Mouse (Mus musculus) embryonic facial prominence, embryonic 10.5 days (tissue): Measurements from ENCODE around the gene Cadps. TPM values are rescaled to one million over a fixed set of nuclear protein-coding genes. Genes with fewer than 3 reads are reported as not detected.
"Not testable (repeated sequence)": the region's sequence is repeated elsewhere in the genome, so short reads cannot be mapped to it uniquely, and the experiment has no call there.

ENCODE experiments used
- DNase-seq: peaks from one replicate; pipeline ENCODE4 v3.0.0-alpha.2; 2017; ENCODE audit warnings: low spot score
- H3K27ac ChIP-seq: fragments of 300-500 bp; sonication (generic); replicated peaks from 2 replicates; pipeline ENCODE4 v1.5.1; 2016; ENCODE audit warnings: mild to moderate bottlenecking
- H3K27me3 ChIP-seq: fragments of 300-500 bp; sonication (generic); replicated peaks from 2 replicates; pipeline ENCODE4 v1.6.1; 2016; ENCODE audit warnings: low read depth, mild to moderate bottlenecking; ENCODE audit not compliant: poor library complexity, severe bottlenecking
- H3K36me3 ChIP-seq: fragments of 300-500 bp; sonication (generic); replicated peaks from 2 replicates; pipeline ENCODE4 v1.6.1; 2016; ENCODE audit warnings: mild to moderate bottlenecking, moderate library complexity
- H3K4me1 ChIP-seq: fragments of 300-500 bp; sonication (generic); 2 replicates; pipeline ENCODE4 v1.6.1; 2016
- H3K4me3 ChIP-seq: fragments of 300-500 bp; sonication (generic); 2 replicates; pipeline ENCODE4 v1.5.1; 2016; ENCODE audit warnings: mild to moderate bottlenecking, moderate library complexity
- H3K9me3 ChIP-seq: fragments of 300-500 bp; sonication (generic); 2 replicates; pipeline ENCODE4 v1.6.1; 2016; ENCODE audit warnings: mild to moderate bottlenecking
- WGBS: fragments of 180-500 bp; shearing (Covaris S2); methylation state at CpG from one replicate; pipeline ENCODE4 v1.1.7; 2016; 5-methylcytosine and 5-hydroxymethylcytosine counted together
- polyA plus RNA-seq: library from polyadenylated mRNA; unstranded; fragments of >200 nt; fragmentation: Nextera tagmentation; extraction: Ambion mirVana; gene quantifications from 2 replicates; pipeline ENCODE4 v1.2.1, GENCODE M21; 2016

The Cadps gene
- polyA plus RNA-seq, 1 experiment from 2014 or later, result 2.6 TPM

DNA sequence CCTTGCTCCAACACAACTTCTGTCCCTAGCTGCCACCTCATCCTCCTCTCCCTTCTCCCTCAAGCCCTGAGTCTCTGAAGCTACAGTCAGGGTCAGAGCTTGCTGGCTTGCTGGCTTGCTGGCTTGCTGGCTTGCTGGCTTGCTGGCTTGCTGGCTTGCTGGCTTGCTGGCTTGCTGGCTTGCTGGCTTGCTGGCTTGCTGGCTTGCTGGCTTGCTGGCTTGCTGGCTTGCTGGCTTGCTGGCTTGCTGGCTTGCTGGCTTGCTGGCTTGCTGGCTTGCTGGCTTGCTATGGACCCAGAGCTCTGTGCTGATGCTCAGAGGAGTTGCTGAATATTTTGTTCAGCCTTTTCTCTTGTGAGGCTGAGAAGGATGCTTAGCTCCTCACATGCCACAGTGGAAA, 261.1 kb downstream of the Cadps start:
- H3K4me1 ChIP-seq, H3K27ac ChIP-seq, H3K4me3 ChIP-seq, H3K9me3 ChIP-seq, DNase-seq, H3K27me3 ChIP-seq, H3K36me3 ChIP-seq: not testable (repeated sequence)

- no peak for DNase-seq
- Histone ChIP-seq H3K4me1 (0 out of 2 replicates have a peak, but pooled peaks cover 3% of the 10 kb centered on the region), H3K4me3 (no peak overlapping the region), H3K27ac (no peak overlapping the region), H3K9me3 (no peaks in the 10 kb centered on the region), H3K36me3 (no peaks in the 10 kb centered on the region), H3K27me3 (no peaks in the 10 kb centered on the region)
- 57% methylated on average over 1 of the region's 1 CpGs for WGBS
Measured at GRCm38 (mm10) chr14:12560233-12560577, 262.7 kb downstream of the Cadps start.

DNA sequence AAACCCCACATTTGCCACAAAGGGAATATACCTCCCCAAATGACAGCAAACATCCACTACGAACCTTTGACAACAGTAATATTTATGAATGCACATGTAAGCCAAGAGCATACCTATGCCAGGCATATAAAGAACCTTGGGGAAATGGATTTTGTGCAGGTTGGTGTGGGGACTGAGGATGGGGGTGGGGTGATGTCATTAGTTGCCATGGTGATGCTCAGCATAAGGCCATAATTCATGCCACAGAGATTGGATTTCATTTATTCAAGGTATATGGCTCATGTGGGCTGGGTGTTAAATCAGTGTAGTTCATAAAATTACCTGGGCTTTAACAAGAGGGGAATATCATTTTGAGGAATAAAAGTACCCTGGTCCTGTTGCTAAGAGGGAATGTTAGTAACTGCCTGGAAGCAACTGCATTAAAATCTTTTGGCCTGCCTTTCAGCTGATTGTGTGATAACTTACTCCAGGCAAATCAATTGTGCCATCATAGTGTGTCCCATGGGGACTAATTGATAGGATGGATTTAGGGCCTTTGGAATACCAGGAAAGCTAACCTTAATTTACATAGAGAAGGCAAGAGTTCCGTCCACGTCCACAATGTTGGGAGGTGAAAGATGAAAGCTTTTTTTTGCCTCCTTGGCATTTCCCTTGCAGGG, 263.2 kb downstream of the Cadps start:
- Histone ChIP-seq H3K4me3 (no peak overlapping the region), H3K9me3 (no peaks in the 10 kb centered on the region), H3K27me3 (no peaks in the 10 kb centered on the region), H3K27ac (no peak overlapping the region), H3K36me3 (no peaks in the 10 kb centered on the region), H3K4me1 (0 out of 2 replicates have a peak, but pooled peaks cover 3% of the 10 kb centered on the region)
- DNase-seq, result no peak
- WGBS, result 85% methylated on average over 3 of the region's 3 CpGs

DNA sequence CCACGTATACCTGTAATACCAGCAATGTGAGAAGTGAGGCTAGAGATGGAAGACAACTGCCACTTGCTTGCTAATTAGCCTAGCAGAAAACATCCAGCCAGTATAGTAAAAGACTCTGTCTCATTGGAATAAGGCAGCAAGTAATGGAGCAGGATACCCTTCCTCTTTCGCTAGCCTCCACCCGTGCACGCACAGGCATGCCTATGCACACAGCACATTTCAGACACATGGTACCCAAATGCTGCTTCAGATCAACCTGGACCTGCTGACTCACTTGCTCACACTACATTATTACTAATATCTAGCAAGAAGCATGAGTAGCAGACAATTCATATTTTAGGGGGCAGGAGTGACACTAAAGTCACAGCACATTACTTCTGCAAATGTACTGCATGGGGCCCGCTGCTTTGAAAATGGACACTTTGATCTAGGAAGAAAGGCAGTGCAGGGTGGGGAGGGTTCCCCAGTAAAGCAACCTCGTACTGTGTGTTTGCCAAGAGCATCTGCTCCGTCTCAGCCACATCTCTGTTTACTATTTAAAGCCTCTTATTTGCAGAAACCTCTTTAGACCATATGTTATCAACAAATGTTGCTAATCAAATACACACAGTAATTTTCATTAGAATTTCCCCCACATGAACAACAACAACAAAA, 263.8 kb downstream of the Cadps start:
- Histone ChIP-seq H3K4me1 (0 out of 2 replicates have a peak, but pooled peaks cover 3% of the 10 kb centered on the region), H3K27me3 (no peaks in the 10 kb centered on the region), H3K4me3 (no peak overlapping the region), H3K36me3 (no peaks in the 10 kb centered on the region), H3K9me3 (no peaks in the 10 kb centered on the region), H3K27ac (no peak overlapping the region)
- WGBS, result 85% methylated on average over 7 of the region's 7 CpGs
- no peak for DNase-seq

- Histone ChIP-seq H3K36me3 (no peaks in the 10 kb centered on the region), H3K9me3 (no peaks in the 10 kb centered on the region), H3K27ac (no peak overlapping the region), H3K4me1 (no peaks in the 10 kb centered on the region), H3K27me3 (no peaks in the 10 kb centered on the region), H3K4me3 (no peak overlapping the region)
- no peak for DNase-seq
- WGBS, result 60% methylated on average over 2 of the region's 2 CpGs
Measured at GRCm38 (mm10) chr14:12554486-12554885, 268.4 kb downstream of the Cadps start.

DNA sequence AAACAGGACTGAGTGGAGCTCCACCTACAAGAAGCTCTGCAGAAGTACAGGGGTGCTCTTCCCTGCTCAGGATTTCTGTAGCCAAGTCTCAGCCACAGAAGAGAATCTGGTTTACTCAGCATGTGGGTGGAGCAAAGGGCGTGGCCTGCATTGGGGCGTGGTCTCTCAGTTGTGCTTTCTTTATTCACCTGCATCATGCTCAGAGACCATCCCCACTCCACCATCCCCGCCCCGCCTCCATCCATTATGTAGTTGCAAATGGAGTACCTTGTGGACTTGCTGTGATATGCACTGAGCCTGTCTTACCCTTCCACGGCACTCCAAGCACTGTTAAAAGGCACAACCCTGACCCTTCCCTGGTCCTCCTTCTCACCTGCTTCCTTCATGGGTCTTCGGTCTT, 271.5 kb downstream of the Cadps start:
- Histone ChIP-seq H3K4me1 (no peaks in the 10 kb centered on the region), H3K4me3 (no peak overlapping the region), H3K27ac (no peak overlapping the region), H3K36me3 (no peaks in the 10 kb centered on the region), H3K9me3 (no peaks in the 10 kb centered on the region), H3K27me3 (no peaks in the 10 kb centered on the region)
- no peak for DNase-seq
- WGBS, result 44% methylated on average over 6 of the region's 6 CpGs

- Histone ChIP-seq H3K9me3 (no peaks in the 10 kb centered on the region), H3K27ac (no peak overlapping the region), H3K27me3 (no peaks in the 10 kb centered on the region), H3K4me1 (no peaks in the 10 kb centered on the region), H3K36me3 (no peaks in the 10 kb centered on the region), H3K4me3 (no peak overlapping the region)
- 58% methylated on average over 5 of the region's 5 CpGs for WGBS
- DNase-seq, result no peak
Measured at GRCm38 (mm10) chr14:12550931-12551330, 271.9 kb downstream of the Cadps start.

GRCm38 (mm10) chr14:12549290-12549689, 273.6 kb downstream of the Cadps start:
- no peak for DNase-seq
- no peaks in the 10 kb centered on the region for H3K27me3 ChIP-seq
- H3K4me3 ChIP-seq, result no peak overlapping the region
- H3K27ac ChIP-seq, result no peak overlapping the region
- H3K36me3 ChIP-seq, result no peaks in the 10 kb centered on the region
- no peaks in the 10 kb centered on the region for H3K9me3 ChIP-seq
- H3K4me1 ChIP-seq, result no peaks in the 10 kb centered on the region

DNA sequence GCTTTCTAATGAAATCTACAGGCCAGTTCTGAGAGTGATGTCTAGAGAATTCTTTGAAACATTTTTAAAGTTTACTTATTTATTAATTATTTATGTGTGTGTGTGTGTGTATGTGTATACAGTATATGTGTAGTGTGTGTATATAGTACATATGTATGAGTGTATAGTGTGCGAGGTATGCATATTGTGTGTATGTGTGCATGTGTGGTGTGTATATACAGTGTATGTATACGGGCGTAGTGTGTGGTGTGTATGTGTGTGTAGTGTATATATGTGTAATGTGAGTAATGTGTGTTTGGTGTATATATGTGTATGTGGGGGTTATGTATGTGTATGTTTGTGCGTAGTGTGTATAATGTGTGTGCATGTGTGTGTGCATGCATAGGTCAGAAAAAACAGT, 275.4 kb downstream of the Cadps start:
- no peaks in the 10 kb centered on the region for H3K9me3 ChIP-seq
- 94% methylated on average over 4 of the region's 4 CpGs for WGBS
- DNase-seq, result no peak

GRCm38 (mm10) chr14:12541733-12542132, 281.1 kb downstream of the Cadps start:
- WGBS, result 47% methylated on average over 2 of the region's 2 CpGs

More for the DNA sequence above, 275.4 kb downstream of the Cadps start:
- no peak overlapping the region for H3K27ac ChIP-seq
- no peak overlapping the region for H3K4me3 ChIP-seq
- H3K36me3 ChIP-seq, result no peaks in the 10 kb centered on the region
- H3K27me3 ChIP-seq, result no peaks in the 10 kb centered on the region
- no peaks in the 10 kb centered on the region for H3K4me1 ChIP-seq

GRCm38 (mm10) chr14:12539071-12539470, 283.8 kb downstream of the Cadps start:
- 87% methylated on average over 5 of the region's 5 CpGs for WGBS
- Histone ChIP-seq H3K4me1 (peaks cover 4% of the 10 kb centered on the region; the same call in 1 of the 2 replicates), H3K27me3 (no peaks in the 10 kb centered on the region), H3K9me3 (no peaks in the 10 kb centered on the region), H3K4me3 (no peak overlapping the region), H3K36me3 (no peaks in the 10 kb centered on the region), H3K27ac (no peak overlapping the region)
- DNase-seq, result no peak

More at GRCm38 (mm10) chr14:12541733-12542132, 281.1 kb downstream of the Cadps start:
- Histone ChIP-seq H3K4me1 (peaks cover 4% of the 10 kb centered on the region; the same call in 1 of the 2 replicates), H3K4me3 (no peak overlapping the region), H3K27ac (no peak overlapping the region), H3K27me3 (no peaks in the 10 kb centered on the region), H3K36me3 (no peaks in the 10 kb centered on the region), H3K9me3 (no peaks in the 10 kb centered on the region)
- no peak for DNase-seq

DNA sequence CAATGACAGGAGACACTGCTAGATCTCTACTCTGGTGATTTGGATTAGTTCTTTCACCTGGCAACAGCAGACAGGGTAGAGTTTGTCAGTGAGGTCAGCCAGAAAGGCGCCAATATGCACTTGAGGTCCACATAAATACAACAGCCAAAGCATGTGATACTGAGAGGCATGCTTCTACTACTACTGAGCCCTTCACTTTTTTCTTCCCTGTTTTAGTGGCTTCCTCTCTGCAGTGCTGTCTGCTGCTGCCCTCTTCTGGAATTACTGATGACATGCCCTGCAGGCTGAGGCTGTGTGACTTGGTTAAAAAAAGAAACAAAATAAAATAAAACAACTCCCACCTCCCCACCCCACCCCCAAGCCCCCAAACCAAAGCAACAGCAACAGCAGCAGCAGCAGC, 291.8 kb downstream of the Cadps start:
- no peak overlapping the region for H3K27ac ChIP-seq
- H3K4me1 ChIP-seq, result no peaks in the 10 kb centered on the region
- H3K36me3 ChIP-seq, result no peaks in the 10 kb centered on the region
- no peaks in the 10 kb centered on the region for H3K9me3 ChIP-seq
- WGBS, result 29% methylated on average over 1 of the region's 1 CpGs
- peaks cover 20% of the 10 kb centered on the region for H3K27me3 ChIP-seq
- H3K4me3 ChIP-seq, result no peak overlapping the region
- DNase-seq, result peak; percentile 25

DNA sequence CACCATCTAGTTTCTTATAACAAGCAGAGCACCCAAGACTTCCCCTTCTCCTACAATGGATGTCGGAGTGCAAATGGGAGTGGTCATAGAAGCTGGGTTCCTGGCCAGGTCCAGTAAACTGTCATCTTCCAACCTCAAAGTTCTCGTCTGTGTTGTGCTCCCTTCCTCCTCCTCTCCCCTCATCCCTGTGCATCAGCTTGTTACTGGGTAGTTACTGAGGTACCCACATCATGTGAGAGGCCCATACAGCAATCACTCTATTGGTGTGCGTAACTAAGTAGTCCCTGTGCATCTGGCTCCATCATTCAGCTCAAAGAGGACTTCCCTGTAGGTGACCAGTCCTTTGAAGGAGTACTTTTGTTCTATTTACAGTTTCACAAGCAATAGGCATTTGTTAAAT, 292.3 kb downstream of the Cadps start:
- H3K4me3 ChIP-seq, result no peak overlapping the region
- peaks cover 20% of the 10 kb centered on the region for H3K27me3 ChIP-seq
- H3K36me3 ChIP-seq, result no peaks in the 10 kb centered on the region
- no peak for DNase-seq
- 68% methylated on average over 3 of the region's 3 CpGs for WGBS
- no peak overlapping the region for H3K27ac ChIP-seq
- H3K9me3 ChIP-seq, result no peaks in the 10 kb centered on the region
- H3K4me1 ChIP-seq, result no peaks in the 10 kb centered on the region
